Mouse (Mus musculus) gastrocnemius, postnatal 25 days (tissue): Measurements from ENCODE around the gene Ptprs. TPM values are rescaled to one million over a fixed set of nuclear protein-coding genes. Genes with fewer than 3 reads are reported as not detected.

Experiments used
- DNase-seq: peaks from one replicate; pipeline ENCODE4 v3.0.0; 2022
- total RNA-seq, 2 experiments: library from RNA; stranded (reverse); gene quantifications; 1 replicate in 1 of 2; 2 replicates in 1 of 2; pipeline ENCODE4 v1.2.3; 2021

Ptprs gene
- total RNA-seq, 2 experiments from 2014 or later: 37.7 to 39.6 TPM

- peak; percentile 63 for DNase-seq
These were observed 51.3 kb downstream of the Ptprs start for GRCm38 (mm10) chr17:56424726-56425583.

- DNase-seq: no peak
These were observed 56.3 kb downstream of the Ptprs start for GRCm38 (mm10) chr17:56420022-56420421.

GRCm38 (mm10) chr17:56418304-56418703 lies 58.0 kb downstream of the Ptprs start:
- no peak for DNase-seq

DNA sequence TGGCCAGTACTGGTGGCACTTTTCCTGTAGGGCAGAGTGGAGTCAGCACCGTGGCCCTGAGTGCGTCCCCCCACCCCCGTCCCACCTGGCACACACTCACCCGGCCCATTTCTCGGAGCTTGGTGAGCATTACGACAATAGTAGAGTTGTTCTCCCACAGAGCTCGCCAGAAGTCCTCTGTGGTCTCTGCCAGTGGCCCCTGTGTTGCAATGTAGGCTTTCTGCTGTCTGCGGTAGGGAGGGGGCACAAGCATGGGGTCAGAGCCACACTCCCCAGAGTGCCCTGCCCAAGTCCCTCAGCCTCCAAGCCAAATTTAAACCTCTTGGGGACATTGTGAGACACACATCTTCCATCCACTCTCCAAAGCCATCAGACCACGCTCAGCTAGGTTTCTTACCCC lies 61.5 kb downstream of the Ptprs start:
- no peak for DNase-seq

- no peak for DNase-seq
These were observed 63.2 kb downstream of the Ptprs start for GRCm38 (mm10) chr17:56413113-56413512.

DNA sequence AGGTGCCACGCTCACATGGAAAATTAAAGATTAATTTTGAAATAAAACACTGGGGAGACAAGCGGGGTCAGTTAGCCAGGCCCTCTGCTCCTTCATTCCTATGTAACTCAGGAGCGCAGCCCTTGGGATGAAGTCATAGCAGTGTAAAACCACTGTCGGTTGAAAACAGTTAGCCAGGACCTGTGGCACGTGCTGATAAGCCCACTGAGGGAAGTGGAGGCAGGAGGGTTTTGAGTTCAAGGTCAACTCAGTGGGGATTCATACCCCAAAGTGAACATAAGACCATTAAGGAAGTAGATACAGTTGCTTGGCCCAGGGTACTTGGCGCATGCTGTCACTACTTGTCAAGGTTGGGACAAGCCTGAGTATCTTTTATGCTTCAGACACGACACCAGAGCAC lies 64.8 kb downstream of the Ptprs start:
- no peak for DNase-seq

GRCm38 (mm10) chr17:56409759-56410158 lies 66.5 kb downstream of the Ptprs start:
- no peak for DNase-seq

GRCm38 (mm10) chr17:56408965-56409625 lies 67.2 kb downstream of the Ptprs start:
- DNase-seq: no peak

DNA sequence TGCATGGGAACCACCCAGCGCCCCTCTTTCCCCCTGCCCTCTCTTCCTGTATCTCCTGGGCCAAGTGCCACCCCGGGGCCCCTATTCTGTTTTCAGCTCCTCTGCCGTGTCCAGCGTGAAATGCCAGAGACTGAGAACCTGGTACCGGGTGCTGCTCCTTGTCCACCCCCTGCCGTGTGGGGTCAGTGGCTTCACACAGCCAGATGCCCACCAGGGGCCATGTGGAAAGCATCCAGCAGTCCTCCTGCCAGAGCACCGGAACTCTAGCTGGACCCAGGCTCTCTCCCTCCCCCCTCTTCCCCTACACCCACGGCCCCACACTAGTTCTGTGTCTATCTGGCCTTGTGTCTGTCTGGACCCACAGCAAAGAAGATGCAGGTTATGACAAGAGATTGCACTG lies 68.9 kb downstream of the Ptprs start:
- no peak for DNase-seq

DNA sequence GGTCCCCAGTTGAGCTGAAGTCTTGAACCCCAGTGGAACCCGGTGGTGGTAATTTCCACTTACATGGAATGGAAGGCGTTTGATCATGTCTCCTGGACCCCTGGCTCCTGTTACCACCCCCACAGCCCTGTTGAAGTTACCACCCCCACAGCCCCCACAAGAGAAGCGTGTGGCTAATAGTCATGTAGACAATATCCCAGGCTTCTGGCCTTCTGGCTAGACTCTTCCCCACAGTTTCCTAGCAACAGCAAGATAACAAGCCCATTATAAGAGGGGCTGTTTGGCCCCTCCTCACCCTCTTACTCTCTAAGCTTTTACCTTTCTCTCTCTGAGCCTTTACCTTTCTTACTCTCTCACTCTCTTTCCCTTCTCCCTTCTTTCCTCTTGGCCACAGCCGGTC lies 69.4 kb downstream of the Ptprs start:
- DNase-seq: no peak

GRCm38 (mm10) chr17:56405856-56406840 lies 70.1 kb downstream of the Ptprs start:
- no peak for DNase-seq

GRCm38 (mm10) chr17:56405341-56405740 lies 70.9 kb downstream of the Ptprs start:
- DNase-seq: no peak

GRCm38 (mm10) chr17:56401051-56401521 lies 75.2 kb downstream of the Ptprs start:
- DNase-seq: no peak

DNA sequence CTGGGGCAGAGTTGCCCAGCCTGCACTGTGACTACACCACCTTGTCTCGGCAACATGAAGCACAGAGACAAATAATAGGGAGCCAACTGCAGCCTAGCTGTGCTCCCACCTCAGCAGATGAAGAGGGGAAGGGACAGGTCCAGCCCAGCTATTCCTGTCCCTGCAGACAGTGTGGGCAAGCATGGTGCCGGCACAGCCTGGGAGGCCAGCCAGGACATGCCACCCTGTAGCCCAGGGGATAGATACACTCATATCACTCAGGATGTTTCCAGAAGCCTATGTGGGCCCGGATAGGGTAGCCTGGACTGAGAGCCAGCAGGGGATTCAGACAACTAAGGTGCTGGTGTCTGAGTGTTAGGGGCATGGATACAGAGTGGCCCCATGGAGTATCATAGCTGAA lies 76.1 kb downstream of the Ptprs start:
- no peak for DNase-seq

DNA sequence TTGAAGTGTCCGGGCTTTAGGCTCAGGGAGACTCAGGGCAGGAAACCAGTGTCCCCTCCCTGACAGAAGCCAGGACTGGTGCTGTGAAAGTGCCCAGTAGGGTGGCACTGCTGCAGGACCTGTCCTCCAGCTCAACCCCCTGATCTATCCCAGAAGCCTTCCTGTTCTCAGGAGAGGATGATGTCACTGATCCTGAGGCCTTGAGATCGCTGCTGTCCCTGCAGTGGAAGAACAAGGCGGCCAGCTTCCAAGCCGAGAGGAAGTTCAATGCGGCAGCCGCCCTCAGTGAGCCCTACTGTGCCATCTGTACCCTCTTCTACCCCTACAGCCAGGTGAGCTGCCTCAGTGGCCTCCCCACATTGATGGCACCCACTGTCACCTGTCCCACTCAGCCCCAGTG lies 80.2 kb downstream of the Ptprs start:
- no peak for DNase-seq

DNA sequence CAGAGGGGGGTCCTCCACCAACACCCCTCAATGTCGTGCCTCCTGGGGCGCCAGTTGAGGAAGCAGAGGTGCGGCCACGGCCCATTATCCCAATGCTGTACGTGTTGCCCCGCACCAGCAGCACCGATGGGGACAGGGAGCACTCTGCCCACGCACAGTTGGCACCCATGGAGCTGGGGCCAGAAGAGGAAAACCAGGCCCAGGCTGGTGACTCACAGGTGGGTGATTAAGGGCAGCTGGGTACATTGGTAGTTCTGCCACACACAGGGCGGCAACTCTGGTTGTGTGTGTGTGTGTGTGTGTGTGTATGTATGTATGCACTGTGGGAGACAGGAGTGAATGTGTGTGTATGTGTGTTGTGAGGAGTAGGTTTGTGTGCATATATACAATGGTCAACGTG lies 82.4 kb downstream of the Ptprs start:
- no peak for DNase-seq

- no peak for DNase-seq
These were observed 83.0 kb downstream of the Ptprs start for GRCm38 (mm10) chr17:56393238-56393637.

DNA sequence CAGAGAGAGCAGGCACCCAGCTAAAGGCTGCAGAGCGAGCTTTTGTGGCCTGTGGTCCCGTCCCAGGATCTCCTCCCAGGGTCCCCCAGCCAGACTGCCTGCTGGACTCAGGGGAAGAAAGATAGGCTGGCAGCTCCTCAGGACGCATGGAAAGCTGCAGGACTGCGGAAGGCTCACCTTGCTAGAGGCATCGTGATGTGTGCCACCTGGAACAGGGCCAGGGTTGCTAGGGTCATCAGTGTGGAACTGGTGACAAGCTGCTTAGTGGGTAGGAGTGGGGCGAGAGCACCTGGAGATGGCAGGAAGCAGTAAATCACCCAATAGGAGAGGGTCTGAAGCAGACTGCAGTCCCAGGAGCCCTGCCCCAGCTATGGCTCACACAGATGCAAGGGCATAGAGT lies 88.7 kb downstream of the Ptprs start:
- no peak for DNase-seq

- DNase-seq: no peak
These were observed 91.4 kb downstream of the Ptprs start for GRCm38 (mm10) chr17:56384903-56385302.

DNA sequence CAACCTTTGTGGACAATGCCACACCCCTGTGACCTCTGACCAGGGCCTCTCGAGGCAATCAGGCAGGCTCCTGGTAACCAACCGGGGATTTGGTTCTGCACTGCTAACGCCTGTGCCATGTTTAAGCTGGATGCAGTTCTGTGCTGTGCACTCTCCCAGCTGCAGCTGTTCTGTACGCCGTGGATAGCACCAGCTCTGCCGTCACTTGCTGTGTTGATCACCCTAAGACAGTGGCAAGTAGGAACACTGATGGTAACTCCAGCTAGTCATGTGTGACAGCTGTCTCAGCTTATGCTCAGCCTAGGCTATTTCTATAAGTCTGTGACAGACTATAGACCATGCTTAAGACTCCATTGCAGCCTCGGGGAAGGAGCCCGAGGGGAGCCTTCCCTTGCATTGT lies 93.3 kb downstream of the Ptprs start:
- DNase-seq: no peak

DNA sequence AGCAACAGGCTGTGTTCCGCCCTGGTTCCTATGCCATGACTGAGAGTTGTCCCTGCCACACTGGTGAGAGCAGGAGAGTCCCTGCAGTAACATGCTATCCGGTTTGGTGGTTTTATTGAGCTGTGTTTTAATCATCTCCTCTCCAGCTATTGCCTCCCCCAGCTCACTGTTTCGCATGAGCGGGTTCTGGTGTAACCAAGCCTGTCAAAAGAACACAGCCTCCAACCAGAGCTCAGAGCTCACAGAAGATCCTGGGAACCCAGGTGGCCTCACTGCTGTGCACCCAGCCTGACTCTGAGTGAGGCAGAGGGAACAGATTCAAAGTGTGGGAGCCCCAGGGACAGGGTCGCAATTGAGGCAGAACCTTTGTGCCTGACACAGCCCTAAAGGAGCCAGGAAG lies 95.1 kb downstream of the Ptprs start:
- no peak for DNase-seq

- DNase-seq: no peak
These were observed 96.0 kb downstream of the Ptprs start for GRCm38 (mm10) chr17:56380286-56380685.
